Mouse (Mus musculus): ENCODE data around the gene Sucla2. TPM values are rescaled to one million over a fixed set of nuclear protein-coding genes. Genes with fewer than 3 reads are reported as not detected.
A peak's percentile ranks its signal among the peaks of the same experiment; 100 is the strongest.
"Not testable (repeated sequence)": the region's sequence is repeated elsewhere in the genome, so short reads cannot be mapped to it uniquely, and the experiment has no call there.

Gene Sucla2
- total RNA-seq, 2 experiments from 2014 or later: 410 to 502 TPM

DNA sequence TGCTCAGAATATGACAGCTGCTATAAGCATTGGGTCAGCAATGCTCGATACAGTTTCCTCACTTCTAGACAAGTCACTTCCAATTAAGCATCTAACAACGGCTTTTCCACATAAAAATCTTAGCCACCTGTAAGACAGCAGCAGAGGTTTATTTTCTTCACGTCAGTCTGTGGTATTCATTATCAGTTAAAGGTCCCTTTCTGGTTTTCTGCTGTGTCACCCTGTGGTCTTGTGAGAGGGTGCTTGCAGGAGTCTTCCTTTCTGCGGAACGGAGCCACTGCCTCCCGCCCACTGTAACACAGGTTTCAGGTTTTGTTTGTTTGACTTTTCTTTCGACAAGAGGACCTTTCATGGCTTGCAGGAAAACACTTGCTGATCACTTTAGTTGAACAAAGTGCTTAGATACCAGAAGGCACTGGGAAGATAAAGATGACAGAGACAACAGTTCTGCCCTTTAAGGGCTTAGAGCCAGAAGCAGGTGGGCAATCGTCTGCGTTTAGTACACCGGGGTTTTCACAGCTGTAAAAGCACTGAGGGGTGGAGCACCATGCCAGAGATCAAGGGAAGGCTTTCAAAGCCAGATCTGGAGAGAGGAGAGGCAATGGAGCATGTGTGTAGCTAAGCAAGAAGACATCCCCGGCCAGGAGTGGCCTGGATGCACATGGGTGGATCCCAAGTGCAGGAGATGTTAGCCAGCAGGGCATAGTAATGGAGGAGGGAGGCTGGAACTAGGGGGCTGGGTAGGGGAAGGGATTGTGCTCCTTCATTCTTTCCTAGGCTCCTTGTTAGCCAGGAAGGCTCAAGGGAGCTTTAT is 83.8 kb downstream of the Sucla2 start:
- no peak for DNase-seq

DNA sequence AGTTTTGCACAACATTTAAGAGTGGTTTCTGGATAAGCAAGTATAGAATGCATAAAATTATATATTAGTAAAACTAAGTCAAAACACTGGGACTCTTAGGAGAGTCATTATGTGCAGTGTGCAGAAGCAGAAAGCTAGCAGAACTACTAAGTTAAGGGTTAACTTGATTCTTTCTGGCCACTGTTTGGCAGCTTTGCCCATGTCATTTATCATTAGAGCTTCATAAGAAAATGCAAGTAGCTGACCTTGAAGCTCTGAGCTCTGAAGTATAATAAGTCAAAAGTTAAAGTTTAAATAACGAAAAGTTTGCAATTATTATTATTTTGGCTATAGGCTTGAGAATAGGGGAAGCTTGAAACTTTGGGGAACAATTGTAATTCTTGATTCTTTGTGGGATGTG is 89.8 kb downstream of the Sucla2 start:
- DNase-seq: not testable (repeated sequence)

DNA sequence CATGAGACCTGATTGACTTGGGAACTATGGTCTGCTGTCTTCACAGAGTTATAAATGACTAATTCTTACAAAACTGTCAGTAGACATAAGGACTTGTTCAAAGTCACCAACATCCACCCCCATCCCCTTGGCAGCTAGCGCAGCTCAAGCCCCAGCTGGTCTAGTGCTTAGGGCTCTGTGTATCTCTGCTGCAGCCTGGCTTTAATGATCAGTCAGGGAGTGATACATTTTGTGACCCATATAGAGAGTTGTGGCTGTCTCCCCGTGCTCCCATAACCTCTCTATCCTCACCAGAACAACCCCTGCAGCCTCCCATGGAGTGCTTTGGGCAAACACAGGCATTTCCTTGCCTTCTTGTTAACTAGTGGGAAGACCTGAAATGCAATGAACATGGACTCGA is 95.8 kb downstream of the Sucla2 start:
- no peak for DNase-seq

DNA sequence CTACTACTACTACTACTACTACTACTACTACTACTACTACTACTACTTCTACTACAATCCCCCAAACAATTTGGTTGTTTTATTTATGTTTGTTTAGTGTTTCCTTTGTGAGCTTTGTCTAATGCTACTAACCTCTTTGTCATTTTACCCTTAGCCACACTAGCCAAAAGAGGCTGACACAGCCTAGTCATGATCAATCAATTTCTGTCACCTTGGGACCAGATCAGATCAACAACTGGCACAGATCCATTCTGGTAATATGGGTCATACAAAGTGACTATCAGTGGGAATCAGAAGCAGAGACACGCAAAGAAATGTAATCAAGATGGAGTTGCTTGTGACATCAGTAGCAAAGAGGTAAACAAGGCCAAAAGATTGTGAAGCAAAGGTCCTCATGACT is 97.9 kb downstream of the Sucla2 start:
- DNase-seq: no peak

DNA sequence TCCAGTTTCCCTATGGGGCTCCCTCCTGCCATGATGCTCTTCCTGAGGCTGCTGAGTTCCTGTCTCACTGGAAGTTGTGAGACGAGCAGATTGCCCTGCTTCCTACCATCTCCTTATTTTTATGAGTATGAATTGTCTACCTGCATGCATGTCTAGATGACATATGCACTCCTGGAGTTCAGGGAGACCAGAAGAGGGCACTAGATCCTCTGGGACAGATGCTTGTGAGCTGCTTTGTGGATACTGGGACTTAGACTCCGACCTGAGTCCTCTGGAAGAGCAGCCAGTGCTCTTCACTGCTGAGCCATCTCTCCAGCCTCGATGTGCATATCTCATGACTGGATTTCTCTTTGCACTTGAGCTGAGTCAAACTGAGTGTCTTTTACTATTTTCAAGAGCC is 100.3 kb downstream of the Sucla2 start:
- DNase-seq: no peak

DNA sequence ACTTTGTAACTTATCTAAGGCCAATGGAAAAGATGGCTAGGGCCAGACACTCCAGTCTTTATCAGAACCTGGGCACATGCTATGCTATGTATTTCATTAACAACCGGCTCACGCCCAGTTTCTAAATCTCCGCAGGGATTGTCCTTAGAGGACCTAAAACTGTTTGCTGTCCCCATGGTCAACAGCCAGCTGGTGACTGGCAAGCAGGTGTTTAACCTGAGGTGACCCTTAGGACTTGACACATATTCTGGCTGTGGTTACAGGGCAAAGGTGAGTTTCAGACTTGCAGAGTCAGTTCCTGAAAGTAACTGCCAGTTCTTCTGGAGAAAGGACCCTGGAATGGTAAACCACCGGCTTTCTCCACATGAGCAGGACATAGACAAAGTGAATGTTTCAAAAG is 106.4 kb downstream of the Sucla2 start:
- DNase-seq: peak; percentile 29

DNA sequence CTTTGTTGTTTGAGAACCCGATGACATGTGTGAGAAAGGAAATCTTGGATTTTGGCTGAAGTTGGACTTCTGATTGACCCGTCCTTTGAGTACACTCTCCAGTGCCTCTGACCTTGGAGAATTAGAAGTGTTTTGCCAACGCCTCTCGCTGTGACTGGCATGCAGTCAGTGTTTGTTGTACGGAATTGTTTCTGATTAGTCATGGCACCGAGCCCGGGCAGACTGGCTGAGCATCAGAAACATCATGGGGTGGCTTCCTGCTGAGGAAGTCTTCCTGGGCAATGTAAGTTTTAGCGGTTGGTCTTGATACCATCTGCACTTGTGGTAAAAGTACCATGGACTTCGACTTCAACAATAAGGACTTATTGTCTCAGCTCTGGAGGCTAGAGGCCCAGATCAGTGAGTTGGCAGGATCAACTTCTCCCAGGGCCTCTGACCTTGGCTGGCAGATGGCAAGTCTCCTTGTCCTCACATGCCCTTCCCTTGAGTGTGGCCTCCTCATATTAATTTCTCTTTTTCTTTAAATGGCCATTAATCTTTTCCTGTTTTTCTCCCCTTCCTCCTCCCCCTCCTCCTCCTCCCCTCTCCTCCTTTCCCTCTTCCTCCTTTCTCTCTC is 107.6 kb downstream of the Sucla2 start:
- DNase-seq: no peak

DNA sequence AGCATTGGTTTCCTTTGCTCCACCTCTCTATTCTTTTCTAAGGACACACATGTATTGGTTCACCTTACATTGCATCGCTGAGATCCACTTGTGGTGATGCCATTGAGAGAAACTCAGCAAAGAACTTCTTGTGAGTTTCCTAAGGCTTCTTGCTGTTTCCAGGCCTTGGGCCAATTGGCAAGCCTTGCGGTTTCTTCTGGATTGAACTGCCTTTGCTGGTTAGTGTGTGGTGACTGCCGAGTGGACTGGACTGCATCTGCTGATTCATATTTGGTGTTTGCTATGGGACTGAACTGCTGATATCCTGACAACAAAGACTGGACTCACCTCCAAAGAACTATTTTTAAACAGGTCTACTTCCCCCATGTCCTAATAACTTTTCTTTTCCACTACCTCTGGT is 109.2 kb downstream of the Sucla2 start:
- no peak for DNase-seq

DNA sequence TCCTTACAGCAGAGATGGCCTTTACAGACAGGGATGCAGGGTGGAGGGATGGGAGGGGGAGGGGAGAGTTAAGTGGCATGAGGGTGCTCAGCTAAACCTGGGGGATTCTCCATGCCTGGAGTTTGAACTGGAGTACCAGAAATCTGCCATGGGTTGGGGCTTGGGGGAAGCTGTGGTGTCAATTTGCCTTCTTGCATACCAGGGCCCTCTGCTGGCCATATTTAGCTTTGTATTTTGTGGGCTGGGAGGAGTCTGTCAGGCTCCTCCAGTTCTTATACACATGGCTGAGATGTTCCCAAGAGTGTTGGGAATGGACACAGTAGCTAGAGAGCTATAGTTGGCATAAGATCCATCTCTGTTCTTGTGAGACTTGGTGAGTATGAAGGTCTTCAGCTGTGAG is 112.3 kb downstream of the Sucla2 start:
- DNase-seq: no peak

Other genes with a start within 250 kb of the Sucla2 start
- gene Rb1, start 199.5 kb upstream of the Sucla2 start, total RNA-seq (2021): 10 to 100 TPM; 24.7 to 31.0 TPM
- gene Itm2b, start 140.0 kb upstream of the Sucla2 start, total RNA-seq (2021): 100 to 1,000 TPM; 408 to 439 TPM
- 10 to 100 TPM; 19.4 to 19.5 TPM for gene Med4, start 15.3 kb upstream of the Sucla2 start, total RNA-seq (2021)
- 1 to 10 TPM; 6.8 to 7.1 TPM for gene Nudt15, start 22.9 kb downstream of the Sucla2 start, total RNA-seq (2021)
- not detected for gene Gm21750, start 135.9 kb downstream of the Sucla2 start, total RNA-seq (2021)